ENCODE assay signal across 18 mouse cellular contexts in genomic region chr4:153675431-153675830, GRCm38 (mm10).
"Had no signal": no experiment of that assay in that cellular context is flagged by ENCODE, and none has a peak within 500 bp of the region (broad histone marks: within the 10 kb centered on the region; RNA-seq: fewer than 3 reads in every experiment).

No protein-coding gene starts in this region.

- DNase-seq: cerebellum, postnatal 10 days; cerebellum, postnatal 14 days; cerebellum, postnatal 25 days; cerebellum, postnatal 36 days; embryo, embryonic 11 days; forebrain, postnatal 0 days; gastrocnemius, adult 2 months; gastrocnemius, postnatal 10 days; gastrocnemius, postnatal 14 days; gastrocnemius, postnatal 25 days; gastrocnemius, postnatal 36 days; heart, adult 11 months; heart, adult 18-20 months; heart, adult 2 months had no signal

- ATAC-seq: forebrain, embryonic 13.5 days; forebrain, embryonic 14.5 days; forebrain, embryonic 15.5 days; forebrain, embryonic 16.5 days; forebrain, postnatal 0 days had no signal
